Mouse (Mus musculus) megakaryocyte-erythroid progenitor cell, adult 5 weeks (primary cell): ENCODE results near the gene Cntnap3. TPM values are rescaled to one million over a fixed set of nuclear protein-coding genes. Genes with fewer than 3 reads are reported as not detected.

Experiments used
- polyA plus RNA-seq: library from polyadenylated mRNA; stranded (reverse); fragments of >175 nt; gene quantifications from 2 replicates; pipeline ENCODE4 v1.2.3, GENCODE M21; 2012

Gene Cntnap3
- not detected in 2 replicates for polyA plus RNA-seq

DNA sequence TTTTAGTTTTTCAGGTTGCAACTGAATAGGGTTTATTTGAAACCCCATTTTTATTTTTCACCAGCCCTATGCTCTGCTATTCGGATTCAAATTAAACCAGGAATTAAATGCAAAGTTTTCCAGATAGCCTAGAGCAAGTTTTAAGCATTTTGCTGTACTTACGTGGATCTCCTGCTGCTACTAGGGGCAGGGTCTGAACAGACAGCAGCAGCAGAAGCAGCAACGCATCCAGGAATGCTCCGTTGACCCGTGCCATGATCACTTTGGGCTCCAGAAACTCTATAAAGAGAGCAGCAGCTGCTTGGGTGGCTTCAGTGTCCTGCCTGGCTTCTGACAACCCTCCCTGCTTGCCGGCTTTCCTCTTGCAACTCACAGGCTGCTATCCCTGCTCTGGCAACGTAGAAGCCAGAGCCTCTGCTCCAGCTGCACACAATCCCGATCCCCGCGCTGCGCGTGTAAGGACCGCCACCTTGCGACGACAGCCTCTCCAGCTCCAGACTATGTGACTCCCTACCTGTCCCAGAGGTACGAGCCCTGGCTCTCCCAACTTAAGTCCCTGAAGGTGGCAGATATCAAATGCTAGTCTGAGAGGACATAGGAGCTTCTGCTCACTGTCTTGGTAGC is at the start of gene Cntnap3:
Cntnap3 (minus strand) TSS at position 371 of the 624 bp plus-strand sequence.

DNA sequence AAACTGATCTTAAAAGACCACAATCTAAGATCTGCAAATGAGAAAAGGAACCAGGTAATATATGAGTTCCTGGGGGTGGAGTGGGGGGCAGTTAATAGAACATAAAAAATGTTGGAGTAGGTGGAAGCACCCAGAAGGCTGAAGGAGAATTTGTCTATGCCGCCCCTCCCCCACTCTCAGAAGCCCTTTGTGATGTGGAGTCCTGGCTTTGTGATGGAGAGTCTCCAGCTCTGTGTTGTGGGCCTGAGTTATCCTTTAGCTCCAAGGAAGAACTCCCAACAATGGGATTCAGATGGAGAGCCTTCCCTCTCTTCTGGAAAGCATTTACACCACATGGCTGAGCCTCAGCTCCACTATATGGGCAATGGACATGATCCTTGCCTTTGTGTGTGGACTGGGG is 13.4 kb upstream of the Cntnap3 start, which contains the start of gene Spata31:
Spata31 (plus strand) TSS at position 216 of the 400 bp plus-strand sequence.

Other genes with a start within 250 kb of the Cntnap3 start
- not detected in 2 replicates for gene Spata31, start 13.5 kb upstream of the Cntnap3 start, polyA plus RNA-seq
- gene Spata31d1c, start 129.1 kb upstream of the Cntnap3 start, polyA plus RNA-seq, result not detected in 2 replicates
- not detected in 2 replicates for gene Prss47, start 148.8 kb upstream of the Cntnap3 start, polyA plus RNA-seq
- gene Mfsd14b, start 209.0 kb upstream of the Cntnap3 start, polyA plus RNA-seq, result 13.6 and 19.3 TPM in 2 replicates
- gene Olfr465-ps1, start 234.1 kb upstream of the Cntnap3 start, polyA plus RNA-seq, result not detected in 2 replicates
- gene Olfr466, start 246.3 kb upstream of the Cntnap3 start, polyA plus RNA-seq, result not detected in 2 replicates